Mouse (Mus musculus): ENCODE results near the gene Rnf115. TPM values are rescaled to one million over a fixed set of nuclear protein-coding genes. Genes with fewer than 3 reads are reported as not detected.
A peak's percentile ranks its signal among the peaks of the same experiment; 100 is the strongest.
"Not testable (repeated sequence)": the region's sequence is repeated elsewhere in the genome, so short reads cannot be mapped to it uniquely, and the experiment has no call there.

The Rnf115 gene
- 40.4 and 42.7 TPM in 2 replicates for polyA plus RNA-seq (2015; fragmentation: Nextera tagmentation; extraction: Ambion mirVana)

DNA sequence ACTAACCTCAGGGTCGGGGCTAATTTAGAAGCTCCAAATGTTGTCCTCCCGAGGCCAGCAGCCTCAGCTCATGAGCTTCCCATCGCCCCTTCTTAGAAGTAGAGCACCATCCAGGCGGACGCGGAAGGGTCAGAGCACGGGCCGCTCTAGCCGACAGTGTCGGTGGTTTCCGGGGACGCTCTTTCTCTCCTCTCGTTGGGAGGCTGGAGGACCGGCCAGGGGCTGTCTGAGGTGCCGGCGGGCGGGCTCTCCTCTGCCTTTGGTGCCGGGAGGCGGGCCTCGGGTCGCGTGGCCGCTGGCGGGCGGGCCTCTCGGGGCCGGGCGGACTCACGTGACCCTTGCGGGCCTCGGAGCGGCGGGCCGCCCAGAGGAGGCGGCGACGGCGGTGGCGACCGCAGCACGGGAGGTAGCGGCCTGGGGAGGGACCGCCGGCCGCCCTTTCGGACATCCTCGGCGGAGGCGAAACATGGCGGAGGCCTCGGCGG lies at the start of gene Rnf115, which contains the start of gene Polr3c:
Gene Rnf115 (plus strand): TSS at position 322 of the 485 bp plus-strand sequence.
Gene Polr3c (minus strand): TSS at position 286 of the 485 bp plus-strand sequence.
- H3K4me2 ChIP-seq = peak within 1 kb of the TSS; percentile 62
- no peaks in the 10 kb centered on the region for H3K27me3 ChIP-seq (replicated peaks)
- peaks cover 7% of the 10 kb centered on the region for H3K4me1 ChIP-seq
- peaks cover 12% of the 10 kb centered on the region; the same call in 1 of the 2 replicates for H3K36me3 ChIP-seq
- peak within 1 kb of the TSS; percentile 73 for H3K9ac ChIP-seq
- H3K4me3 ChIP-seq (replicated peaks) = peak within 1 kb of the TSS; percentile 81
- peak within 1 kb of the TSS; percentile 77 for H3K27ac ChIP-seq
- under 1% methylated on average over 52 of the region's 52 CpGs for WGBS
- no peaks in the 10 kb centered on the region for H3K9me3 ChIP-seq
- ATAC-seq (ENCODE audit: insufficient read depth, low FRiP score, low read depth) = peak; percentile 98

DNA sequence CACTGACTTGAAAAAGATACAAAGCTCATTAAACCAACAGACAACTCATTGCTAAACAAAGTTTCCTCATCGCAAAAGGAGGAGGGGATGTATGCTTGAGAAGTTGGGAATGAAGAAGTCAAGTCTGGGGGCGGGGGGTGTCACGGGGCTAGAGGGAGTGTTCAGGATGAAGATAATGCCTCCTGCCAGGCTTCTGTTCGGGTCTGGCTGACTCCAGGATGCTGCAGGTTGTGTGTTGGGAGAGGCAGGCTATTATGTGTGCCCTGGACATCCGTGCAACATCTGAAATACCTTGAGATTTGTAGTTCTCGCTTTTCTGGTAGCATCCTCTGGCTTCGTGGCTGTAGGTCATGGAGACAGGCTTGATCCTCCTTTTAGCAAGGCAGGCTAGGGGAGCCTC lies 49.0 kb upstream of the Rnf115 start:
- Histone ChIP-seq H3K27ac (peak overlapping the region; percentile 62), H3K9me3 (no peaks in the 10 kb centered on the region), H3K4me2 (no peak overlapping the region)

DNA sequence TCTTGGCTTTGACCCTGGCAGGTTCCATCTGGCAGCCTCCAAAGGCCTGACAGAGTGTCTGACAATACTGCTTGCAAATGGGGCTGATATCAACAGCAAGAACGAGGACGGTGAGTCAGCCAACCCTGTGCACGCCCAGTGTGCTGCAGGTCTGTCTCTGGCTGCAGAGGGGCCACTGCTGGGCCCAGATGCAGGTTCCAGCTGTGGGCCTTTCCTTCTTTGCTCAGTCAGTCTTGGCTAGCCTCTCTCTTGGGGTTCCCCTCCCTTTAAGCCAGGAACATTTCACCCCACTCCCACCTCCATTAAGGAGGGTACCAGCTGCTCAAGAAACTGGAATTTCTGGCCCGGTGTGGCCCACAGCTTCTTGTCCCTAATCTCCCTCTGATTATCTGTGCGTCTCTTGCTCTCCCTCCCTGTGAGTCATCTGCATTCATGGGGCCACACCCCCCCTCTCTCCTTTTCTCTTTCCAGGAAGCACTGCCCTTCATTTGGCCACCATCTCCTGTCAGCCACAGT lies 48.2 kb upstream of the Rnf115 start:
- H3K27ac ChIP-seq = peak overlapping the region; percentile 62
- H3K9ac ChIP-seq = no peak overlapping the region
- peaks cover 7% of the 10 kb centered on the region; the same call in 1 of the 2 replicates for H3K27me3 ChIP-seq (replicated peaks)
- H3K4me3 ChIP-seq (replicated peaks) = no peak overlapping the region
- H3K4me2 ChIP-seq = peak overlapping the region; percentile 16; the same call in 1 of the 2 replicates
- ATAC-seq (ENCODE audit: insufficient read depth, low FRiP score, low read depth) = peak; percentile 73
- no peaks in the 10 kb centered on the region for H3K36me3 ChIP-seq
- H3K4me1 ChIP-seq = 0 out of 2 replicates have a peak, but pooled peaks cover 3% of the 10 kb centered on the region
- WGBS = 23% methylated on average over 5 of the region's 5 CpGs
- H3K9me3 ChIP-seq = no peaks in the 10 kb centered on the region

More for the DNA sequence above, 49.0 kb upstream of the Rnf115 start:
- ATAC-seq (ENCODE audit: insufficient read depth, low FRiP score, low read depth) = no peak
- H3K9ac ChIP-seq = no peak overlapping the region
- H3K4me1 ChIP-seq = no peaks in the 10 kb centered on the region
- WGBS = 73% methylated on average over 7 of the region's 7 CpGs
- H3K27me3 ChIP-seq (replicated peaks) = no peaks in the 10 kb centered on the region; the same call in 1 of the 2 replicates
- H3K4me3 ChIP-seq (replicated peaks) = no peak overlapping the region
- H3K36me3 ChIP-seq = no peaks in the 10 kb centered on the region

DNA sequence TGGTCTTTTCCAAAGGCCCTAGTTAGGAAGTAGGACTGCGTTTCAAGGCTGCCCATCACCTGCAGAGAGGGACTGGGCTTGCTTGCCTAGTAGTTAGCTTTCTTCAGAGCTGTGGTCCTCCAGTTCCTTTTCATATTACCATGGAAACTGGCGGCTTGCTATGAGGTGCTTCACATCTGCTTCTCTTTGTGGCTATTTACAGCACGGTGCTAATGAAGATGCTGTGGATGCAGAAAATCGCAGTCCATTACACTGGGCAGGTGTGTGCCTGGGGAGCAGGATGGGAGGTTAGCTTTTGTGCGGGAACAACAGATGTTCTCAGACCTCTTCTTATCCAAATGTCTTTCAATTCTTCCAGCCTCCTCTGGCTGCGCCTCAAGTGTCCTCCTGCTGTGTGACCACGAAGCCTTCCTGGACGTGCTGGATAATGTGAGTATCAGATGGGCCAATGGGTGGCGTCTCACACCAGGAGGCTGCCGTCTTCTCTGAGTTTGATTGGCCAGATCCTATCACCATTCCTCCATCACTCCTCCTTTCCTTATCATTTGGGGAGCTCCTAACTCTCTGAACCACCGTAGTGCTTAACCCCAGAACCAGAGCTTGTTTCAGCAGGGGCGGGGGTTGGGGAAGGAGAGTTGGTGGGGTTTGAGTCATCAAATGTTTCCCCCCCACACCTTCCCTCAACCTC lies 47.1 kb upstream of the Rnf115 start:
- Histone ChIP-seq H3K9ac (no peak overlapping the region), H3K4me1 (peaks cover 6% of the 10 kb centered on the region; the same call in 1 of the 2 replicates), H3K4me3 (replicated peaks) (no peak overlapping the region), H3K9me3 (no peaks in the 10 kb centered on the region), H3K36me3 (no peaks in the 10 kb centered on the region), H3K27ac (no peak overlapping the region), H3K4me2 (no peak overlapping the region), H3K27me3 (replicated peaks) (peaks cover 9% of the 10 kb centered on the region; the same call in 1 of the 2 replicates)
- ATAC-seq (ENCODE audit: insufficient read depth, low FRiP score, low read depth) = no peak
- WGBS = 29% methylated on average over 12 of the region's 12 CpGs

DNA sequence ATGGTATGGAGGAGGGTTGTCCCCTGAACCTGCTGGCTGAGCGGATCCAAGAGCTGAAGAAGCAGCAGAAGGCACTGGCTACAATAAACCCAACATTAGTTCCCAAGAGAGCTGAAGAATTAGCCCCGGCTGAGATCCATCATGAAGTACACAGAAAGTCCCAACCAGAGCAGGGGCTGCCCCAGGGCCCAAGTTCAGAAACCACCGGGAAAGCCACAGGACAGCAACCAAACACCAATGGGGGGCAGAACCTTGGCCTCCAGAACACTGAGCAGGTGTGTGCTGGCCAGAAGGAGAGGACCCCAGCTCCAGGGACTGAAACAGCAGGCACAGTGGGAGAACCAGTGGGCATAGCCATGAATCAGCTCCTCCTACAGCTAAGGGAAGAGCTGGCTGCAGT lies 44.0 kb upstream of the Rnf115 start:
- H3K36me3 ChIP-seq = no peaks in the 10 kb centered on the region
- H3K27ac ChIP-seq = no peak overlapping the region
- 80% methylated on average over 3 of the region's 3 CpGs for WGBS
- H3K4me1 ChIP-seq = peaks cover 6% of the 10 kb centered on the region; the same call in 1 of the 2 replicates
- no peak overlapping the region for H3K4me3 ChIP-seq (replicated peaks)
- peaks cover 9% of the 10 kb centered on the region; the same call in 1 of the 2 replicates for H3K27me3 ChIP-seq (replicated peaks)
- no peaks in the 10 kb centered on the region for H3K9me3 ChIP-seq
- H3K9ac ChIP-seq = no peak overlapping the region
- no peak for ATAC-seq (ENCODE audit: insufficient read depth, low FRiP score, low read depth)
- no peak overlapping the region for H3K4me2 ChIP-seq

DNA sequence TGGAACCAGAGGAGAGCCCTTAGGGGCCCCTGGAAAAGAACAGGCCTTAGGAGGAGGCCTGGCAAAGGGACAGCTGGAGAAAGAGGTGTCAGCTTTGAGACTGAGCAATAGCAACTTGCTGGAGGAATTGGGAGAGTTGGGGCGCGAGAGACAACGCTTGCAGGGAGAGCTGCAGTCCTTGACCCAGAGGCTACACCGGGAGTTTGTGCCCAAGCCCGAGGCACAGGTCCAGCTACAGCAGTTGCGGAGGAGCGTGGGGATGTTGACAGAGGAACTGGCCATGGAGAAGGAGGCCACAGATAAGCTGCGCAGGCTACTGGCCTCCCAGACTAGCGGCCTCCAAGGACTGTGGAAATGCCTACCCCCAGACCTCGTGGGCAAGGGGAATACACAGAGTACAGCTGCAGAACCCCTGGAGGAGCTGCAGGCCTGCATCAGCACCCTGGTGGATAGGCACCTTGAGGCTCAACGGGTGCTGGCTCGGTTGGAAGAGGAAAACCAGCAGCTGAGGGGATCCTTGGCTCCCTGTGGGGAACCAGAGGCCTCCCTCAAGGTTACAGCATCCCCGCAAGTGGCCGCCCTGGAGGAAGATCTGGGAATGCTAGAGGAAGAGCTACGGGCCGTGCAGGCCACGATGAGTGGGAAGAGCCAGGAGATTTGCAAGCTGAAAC lies 43.2 kb upstream of the Rnf115 start:
- no peak overlapping the region for H3K9ac ChIP-seq
- no peak overlapping the region for H3K27ac ChIP-seq
- no peaks in the 10 kb centered on the region for H3K9me3 ChIP-seq
- H3K4me1 ChIP-seq = peaks cover 6% of the 10 kb centered on the region; the same call in 1 of the 2 replicates
- H3K27me3 ChIP-seq (replicated peaks) = peaks cover 9% of the 10 kb centered on the region; the same call in 1 of the 2 replicates
- ATAC-seq (ENCODE audit: insufficient read depth, low FRiP score, low read depth) = no peak
- H3K36me3 ChIP-seq = no peaks in the 10 kb centered on the region
- WGBS = 49% methylated on average over 17 of the region's 17 CpGs
- peak overlapping the region; percentile 53 for H3K4me2 ChIP-seq
- H3K4me3 ChIP-seq (replicated peaks) = peak overlapping the region; percentile 21

DNA sequence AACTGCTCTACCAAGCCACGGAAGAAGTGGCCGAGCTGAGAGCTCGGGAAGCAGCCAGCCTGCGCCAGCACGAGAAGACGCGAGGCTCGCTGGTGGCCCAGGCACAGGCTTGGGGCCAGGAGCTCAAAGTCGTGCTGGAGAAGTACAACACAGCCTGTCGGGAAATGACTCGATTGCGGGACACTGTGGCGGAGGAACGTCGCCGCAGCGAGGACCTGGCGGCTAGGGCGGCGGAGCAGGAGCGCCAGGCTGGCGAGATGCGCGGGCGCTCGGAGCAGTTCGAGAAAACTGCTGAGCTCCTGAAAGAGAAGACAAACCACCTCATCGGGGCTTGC lies 42.7 kb upstream of the Rnf115 start:
- Histone ChIP-seq H3K4me1 (peaks cover 6% of the 10 kb centered on the region; the same call in 1 of the 2 replicates), H3K36me3 (no peaks in the 10 kb centered on the region), H3K27ac (no peak overlapping the region), H3K27me3 (replicated peaks) (peaks cover 9% of the 10 kb centered on the region; the same call in 1 of the 2 replicates), H3K4me3 (replicated peaks) (peak overlapping the region; percentile 21), H3K9ac (no peak overlapping the region), H3K4me2 (peak overlapping the region; percentile 53), H3K9me3 (no peaks in the 10 kb centered on the region)
- no peak for ATAC-seq (ENCODE audit: insufficient read depth, low FRiP score, low read depth)
- 9% methylated on average over 28 of the region's 28 CpGs for WGBS

DNA sequence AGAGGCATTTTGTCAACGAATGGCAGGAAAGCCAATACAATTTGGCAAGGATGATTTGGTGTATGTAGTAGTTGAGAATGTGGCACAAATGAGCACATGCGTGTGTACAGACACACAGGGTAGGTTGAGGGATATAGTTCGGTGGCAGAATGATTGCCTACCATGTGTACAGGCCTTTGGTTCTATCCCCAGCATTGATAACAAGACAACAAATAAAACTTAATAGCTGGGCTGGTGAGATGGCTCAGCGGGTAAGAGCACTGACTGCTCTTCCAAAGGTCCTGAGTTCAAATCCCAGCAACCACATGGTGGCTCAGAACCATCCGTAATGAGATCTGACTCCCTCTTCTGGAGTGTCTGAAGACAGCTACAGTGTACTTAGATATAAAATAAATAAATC lies 41.4 kb upstream of the Rnf115 start:
- H3K4me2 ChIP-seq; H3K4me3 ChIP-seq (replicated peaks); H3K27ac ChIP-seq; H3K9me3 ChIP-seq; H3K4me1 ChIP-seq; ATAC-seq (ENCODE audit: insufficient read depth, low FRiP score, low read depth); H3K27me3 ChIP-seq (replicated peaks); H3K36me3 ChIP-seq; H3K9ac ChIP-seq: not testable (repeated sequence)
- WGBS = 89% methylated on average over 5 of the region's 5 CpGs

DNA sequence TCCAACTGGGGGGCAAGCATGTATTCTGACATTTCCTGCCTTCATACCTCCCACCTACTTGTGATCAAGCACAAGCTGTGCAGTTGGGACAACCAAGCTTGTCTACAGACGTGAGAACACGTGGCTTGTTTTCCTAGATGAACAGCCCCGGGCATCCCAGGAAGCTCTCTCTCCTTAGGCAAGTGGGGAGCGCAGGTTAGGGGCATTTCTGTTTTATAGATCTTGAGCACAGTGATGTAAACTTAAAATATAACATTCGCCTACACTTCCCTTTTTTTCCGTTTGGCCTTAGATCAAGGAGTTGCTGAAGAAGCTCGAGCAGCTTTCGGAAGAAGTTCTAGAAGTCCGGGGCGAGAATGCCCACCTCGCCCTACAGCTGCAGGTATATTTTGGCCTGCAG lies 38.6 kb upstream of the Rnf115 start:
- Histone ChIP-seq H3K27me3 (replicated peaks) (peaks cover 6% of the 10 kb centered on the region; the same call in 1 of the 2 replicates), H3K36me3 (no peaks in the 10 kb centered on the region), H3K4me2 (no peak overlapping the region), H3K27ac (no peak overlapping the region), H3K9me3 (no peaks in the 10 kb centered on the region), H3K4me3 (replicated peaks) (no peak overlapping the region), H3K9ac (no peak overlapping the region), H3K4me1 (peaks cover 6% of the 10 kb centered on the region; the same call in 1 of the 2 replicates)
- ATAC-seq (ENCODE audit: insufficient read depth, low FRiP score, low read depth) = no peak
- WGBS = 75% methylated on average over 11 of the region's 11 CpGs

DNA sequence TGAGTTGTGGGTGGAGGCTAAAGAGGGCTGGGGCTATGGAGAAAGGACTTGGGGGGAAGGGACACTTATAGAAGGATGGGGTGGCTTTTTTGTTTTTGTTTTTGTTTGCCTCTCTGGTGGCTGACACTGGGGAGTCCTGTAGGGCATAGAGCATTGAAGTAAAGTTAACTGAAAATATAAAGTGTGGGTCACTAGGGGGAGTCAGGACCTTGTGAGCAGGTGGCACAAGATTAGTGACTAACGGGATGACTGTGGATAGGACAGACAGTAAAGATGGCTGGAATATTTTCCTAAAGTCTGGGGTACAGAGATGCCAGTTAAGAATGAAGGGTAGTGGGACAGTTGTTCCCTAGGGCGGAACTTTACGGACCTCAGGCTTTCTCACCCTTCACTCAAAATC lies 37.2 kb upstream of the Rnf115 start:
- no peak for ATAC-seq (ENCODE audit: insufficient read depth, low FRiP score, low read depth)

DNA sequence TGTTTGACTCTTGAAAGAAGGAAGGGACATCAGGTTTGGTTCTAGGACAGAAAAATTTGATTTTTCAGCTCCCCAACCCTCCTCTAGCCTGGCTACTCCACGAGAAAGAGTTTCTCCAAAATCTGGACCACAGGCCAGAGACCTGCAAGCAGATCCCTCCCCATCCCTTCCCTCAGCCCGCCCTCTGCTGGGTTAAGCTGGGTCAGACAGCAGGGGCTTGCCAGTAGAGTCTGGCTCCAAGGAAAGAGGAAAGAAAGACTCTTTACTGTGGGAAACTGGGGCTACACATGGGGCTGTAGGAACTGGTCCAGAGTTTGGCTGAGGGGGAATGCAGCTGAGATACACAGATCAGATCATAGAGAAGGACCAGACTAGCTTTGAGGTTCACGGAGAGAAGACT lies 35.0 kb upstream of the Rnf115 start:
- H3K27me3 ChIP-seq (replicated peaks) = no peaks in the 10 kb centered on the region
- 0 out of 2 replicates have a peak overlapping the region, but pooled peaks have one; percentile 11 for H3K27ac ChIP-seq
- peaks cover 9% of the 10 kb centered on the region for H3K4me1 ChIP-seq
- no peaks in the 10 kb centered on the region for H3K36me3 ChIP-seq
- no peak for ATAC-seq (ENCODE audit: insufficient read depth, low FRiP score, low read depth)
- H3K9ac ChIP-seq = no peak overlapping the region
- no peak overlapping the region for H3K4me3 ChIP-seq (replicated peaks)
- 17% methylated on average over 3 of the region's 3 CpGs for WGBS
- no peak overlapping the region for H3K4me2 ChIP-seq
- no peaks in the 10 kb centered on the region for H3K9me3 ChIP-seq

More for the DNA sequence above, 37.2 kb upstream of the Rnf115 start:
- Histone ChIP-seq H3K4me3 (replicated peaks) (no peak overlapping the region), H3K4me1 (no peaks in the 10 kb centered on the region), H3K36me3 (no peaks in the 10 kb centered on the region), H3K4me2 (no peak overlapping the region), H3K27ac (no peak overlapping the region), H3K9me3 (no peaks in the 10 kb centered on the region), H3K9ac (no peak overlapping the region), H3K27me3 (replicated peaks) (no peaks in the 10 kb centered on the region)
- WGBS = 56% methylated on average over 3 of the region's 3 CpGs

DNA sequence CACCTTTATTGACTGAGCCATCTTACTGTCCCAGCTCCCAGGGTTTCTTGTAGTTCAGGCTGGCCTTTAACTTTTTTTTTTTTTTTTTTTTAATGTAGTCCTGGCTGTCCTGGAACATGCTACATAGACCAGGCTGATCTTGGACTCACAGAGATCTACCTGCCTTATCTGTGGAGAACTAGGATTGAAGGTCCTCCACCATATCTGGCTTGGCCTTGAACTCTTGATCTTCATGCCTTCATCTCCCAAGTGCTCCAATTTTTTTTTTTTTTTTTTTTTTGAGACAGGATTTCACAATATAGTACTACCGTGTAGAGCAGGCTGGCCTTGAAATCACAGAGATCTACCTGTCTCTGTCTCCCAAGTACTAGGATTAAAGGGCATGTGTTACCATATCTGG lies 33.9 kb upstream of the Rnf115 start:
- 76% methylated on average over 1 of the region's 1 CpGs for WGBS
- H3K4me1 ChIP-seq = peaks cover 17% of the 10 kb centered on the region
- H3K9ac ChIP-seq = no peak overlapping the region
- H3K27ac ChIP-seq = no peak overlapping the region
- no peaks in the 10 kb centered on the region for H3K27me3 ChIP-seq (replicated peaks)
- H3K36me3 ChIP-seq = no peaks in the 10 kb centered on the region
- H3K4me2 ChIP-seq = no peak overlapping the region
- H3K4me3 ChIP-seq (replicated peaks) = no peak overlapping the region
- no peaks in the 10 kb centered on the region for H3K9me3 ChIP-seq
- ATAC-seq (ENCODE audit: insufficient read depth, low FRiP score, low read depth) = no peak
